Mouse (Mus musculus): ENCODE measurements around the gene Man2c1.

Gene Man2c1

GRCm38 (mm10) chr9:57157499-57157898, 27.0 kb downstream of the Man2c1 start:
- DNase-seq (ENCODE audit: low spot score in 2 of 2), result no peak

DNA sequence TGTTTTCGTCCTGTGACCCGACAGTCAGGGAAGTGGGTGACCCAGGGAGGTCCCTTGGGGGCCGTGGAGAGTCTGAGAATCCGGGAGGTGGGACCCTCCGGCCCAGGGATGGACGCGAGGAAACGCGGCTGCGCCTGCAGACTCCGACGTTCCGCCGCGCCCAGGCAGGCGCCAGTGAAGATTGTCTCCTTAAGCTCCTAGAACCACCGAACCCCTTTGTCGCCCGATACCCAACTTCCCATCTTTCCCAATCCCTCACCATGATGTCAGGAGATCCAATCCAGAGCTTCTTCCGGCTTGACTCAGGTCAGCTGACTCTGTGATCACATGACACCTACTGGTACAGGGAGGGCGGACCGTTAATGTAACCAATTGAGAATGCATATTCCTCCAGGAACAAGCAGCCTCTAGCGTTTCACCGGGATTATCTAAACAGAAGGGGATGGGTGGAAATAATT, 27.6 kb downstream of the Man2c1 start, which contains the start of gene Commd4:
TSS of gene Commd4 (minus strand) at position 319 of the 458 bp plus-strand sequence.
- peak; percentile 68 to 89 for DNase-seq (ENCODE audit: low spot score in 2 of 2)

DNA sequence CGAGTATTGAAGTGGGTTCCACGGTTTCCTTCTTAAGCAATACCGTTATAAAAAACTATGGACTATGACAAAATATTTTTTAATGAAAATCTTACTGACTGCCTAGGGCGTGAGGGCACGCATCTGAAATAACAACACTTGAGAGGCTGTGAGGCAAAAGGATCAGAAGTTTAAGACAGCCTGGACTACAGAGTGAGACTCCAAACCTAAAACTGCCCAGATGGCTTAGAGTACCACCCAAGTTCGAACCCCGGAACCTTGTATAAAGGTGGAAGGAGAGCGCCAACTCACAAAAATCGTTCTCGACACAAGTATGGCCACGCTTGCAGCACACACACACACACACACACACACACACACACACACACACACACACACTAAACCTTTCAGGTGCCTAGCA, 28.0 kb downstream of the Man2c1 start:
- no peak for DNase-seq (ENCODE audit: low spot score in 2 of 2)

GRCm38 (mm10) chr9:57162496-57162895, 32.0 kb downstream of the Man2c1 start:
- DNase-seq (ENCODE audit: low spot score in 2 of 2), result no peak

DNA sequence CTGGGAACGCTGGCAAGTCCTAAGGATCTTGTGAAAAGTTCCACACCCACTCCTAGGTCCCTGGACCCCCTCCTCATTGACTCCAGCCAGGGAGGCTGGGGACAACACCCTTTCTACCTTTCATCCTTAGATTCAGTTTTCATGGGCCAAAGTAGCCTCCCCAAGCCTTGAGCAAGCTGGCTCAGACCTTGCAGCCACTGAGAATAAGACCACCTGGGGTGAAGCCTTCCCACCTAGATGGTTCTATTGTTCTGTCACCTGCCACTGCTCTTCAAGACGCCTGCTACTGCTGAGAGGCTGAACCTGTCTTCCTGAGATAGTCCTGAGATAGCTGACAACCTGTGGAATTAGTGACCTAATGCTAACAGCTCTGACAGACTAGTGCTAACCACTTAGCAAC, 32.6 kb downstream of the Man2c1 start:
- no peak for DNase-seq (ENCODE audit: low spot score in 2 of 2)

GRCm38 (mm10) chr9:57166173-57166572, 35.7 kb downstream of the Man2c1 start:
- DNase-seq (ENCODE audit: low spot score in 2 of 2), result no peak

GRCm38 (mm10) chr9:57168411-57168810, 37.9 kb downstream of the Man2c1 start:
- no peak for DNase-seq (ENCODE audit: low spot score in 2 of 2)
